Mouse (Mus musculus) midbrain, embryonic 10.5 days (tissue): ENCODE data around the gene Dnmbp. TPM values are rescaled to one million over a fixed set of nuclear protein-coding genes. Genes with fewer than 3 reads are reported as not detected.

ENCODE experiments used
- DNase-seq: peaks from one replicate; pipeline ENCODE4 v3.0.0-alpha.2; 2017; ENCODE audit warnings: low spot score
- H3K27ac ChIP-seq: fragments of 300-500 bp; sonication (generic); replicated peaks from 2 replicates; pipeline ENCODE4 v1.5.1; 2016; ENCODE audit warnings: mild to moderate bottlenecking
- H3K27me3 ChIP-seq: fragments of 300-500 bp; sonication (generic); 2 replicates; pipeline ENCODE4 v1.6.1; 2016; ENCODE audit warnings: low read depth, mild to moderate bottlenecking; ENCODE audit not compliant: poor library complexity, severe bottlenecking
- H3K36me3 ChIP-seq: fragments of 300-500 bp; sonication (generic); 2 replicates; pipeline ENCODE4 v1.6.1; 2016; ENCODE audit warnings: mild to moderate bottlenecking, moderate library complexity
- H3K4me1 ChIP-seq: fragments of 300-500 bp; sonication (generic); 2 replicates; pipeline ENCODE4 v1.6.1; 2016
- H3K4me3 ChIP-seq: fragments of 300-500 bp; sonication (generic); 2 replicates; pipeline ENCODE4 v1.5.1; 2016; ENCODE audit warnings: mild to moderate bottlenecking, moderate library complexity
- H3K9me3 ChIP-seq: fragments of 300-500 bp; sonication (generic); replicated peaks from 2 replicates; pipeline ENCODE4 v1.6.1; 2016; ENCODE audit warnings: mild to moderate bottlenecking
- WGBS: fragments of 180-500 bp; shearing (Covaris S2); methylation state at CpG from one replicate; pipeline ENCODE4 v1.1.7; 2016; 5-methylcytosine and 5-hydroxymethylcytosine counted together
- polyA plus RNA-seq: library from polyadenylated mRNA; unstranded; fragments of >200 nt; fragmentation: Nextera tagmentation; extraction: Ambion mirVana; gene quantifications from 2 replicates; pipeline ENCODE4 v1.2.1, GENCODE M21; 2016

Gene Dnmbp
- polyA plus RNA-seq, 1 experiment from 2014 or later, result 17.0 TPM

DNA sequence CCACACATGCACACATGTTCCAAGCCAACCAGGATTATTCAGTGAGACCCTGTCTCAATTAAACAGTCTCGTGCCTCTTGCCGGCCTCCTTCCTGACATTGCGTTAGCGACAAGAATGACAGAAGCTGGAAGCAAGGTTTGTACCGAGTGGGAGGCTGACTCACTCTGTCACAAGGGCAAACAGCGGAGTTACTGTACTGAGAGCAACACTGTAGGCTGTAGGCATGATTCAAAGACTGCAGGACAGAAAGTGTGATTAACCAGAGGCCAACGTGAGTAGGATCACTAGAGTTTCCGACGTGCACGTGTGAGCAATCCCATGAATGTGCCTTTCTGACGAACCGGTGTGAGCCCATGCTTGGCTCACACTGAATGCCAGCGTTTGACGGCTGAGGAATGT lies 43.5 kb downstream of the Dnmbp start:
- DNase-seq, result no peak
- WGBS, result 94% methylated on average over 14 of the region's 14 CpGs
- H3K9me3 ChIP-seq, result no peaks in the 10 kb centered on the region
- no peaks in the 10 kb centered on the region for H3K27me3 ChIP-seq
- no peak overlapping the region for H3K4me3 ChIP-seq
- H3K27ac ChIP-seq, result no peak overlapping the region
- H3K36me3 ChIP-seq, result peaks cover 8% of the 10 kb centered on the region; the same call in 1 of the 2 replicates
- peaks cover 10% of the 10 kb centered on the region for H3K4me1 ChIP-seq

GRCm38 (mm10) chr19:43895951-43896350 lies 44.0 kb downstream of the Dnmbp start:
- no peak overlapping the region for H3K27ac ChIP-seq
- WGBS, result 92% methylated on average over 5 of the region's 5 CpGs
- H3K9me3 ChIP-seq, result no peaks in the 10 kb centered on the region
- H3K4me1 ChIP-seq, result peaks cover 10% of the 10 kb centered on the region
- no peak for DNase-seq
- H3K36me3 ChIP-seq, result 0 out of 2 replicates have a peak, but pooled peaks cover 3% of the 10 kb centered on the region
- H3K27me3 ChIP-seq, result no peaks in the 10 kb centered on the region
- H3K4me3 ChIP-seq, result no peak overlapping the region

DNA sequence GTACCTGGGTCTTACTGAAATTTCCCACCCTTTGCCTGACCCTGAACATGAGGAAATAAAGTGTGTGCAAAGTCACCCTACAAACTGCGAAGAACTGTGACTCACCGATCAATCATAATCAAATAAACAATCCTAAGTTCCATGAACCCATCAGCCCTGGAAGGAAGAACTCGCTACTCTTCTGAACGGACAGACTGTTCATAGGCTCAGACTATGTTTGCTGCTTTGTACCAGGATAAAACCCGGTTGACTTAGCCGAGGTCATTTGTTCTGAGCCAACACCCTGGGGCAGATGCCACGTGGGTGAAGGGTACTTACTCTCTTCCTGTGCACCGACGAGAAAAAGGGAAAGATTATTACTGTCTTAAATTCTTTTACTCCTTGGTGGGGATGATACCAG lies 45.2 kb downstream of the Dnmbp start:
- peaks cover 10% of the 10 kb centered on the region for H3K4me1 ChIP-seq
- no peak for DNase-seq
- H3K9me3 ChIP-seq, result no peaks in the 10 kb centered on the region
- WGBS, result 83% methylated on average over 9 of the region's 9 CpGs
- no peak overlapping the region for H3K27ac ChIP-seq
- H3K36me3 ChIP-seq, result 0 out of 2 replicates have a peak, but pooled peaks cover under 1% of the 10 kb centered on the region
- H3K27me3 ChIP-seq, result no peaks in the 10 kb centered on the region
- no peak overlapping the region for H3K4me3 ChIP-seq

GRCm38 (mm10) chr19:43894070-43894469 lies 45.9 kb downstream of the Dnmbp start:
- WGBS, result 5% methylated on average over 7 of the region's 7 CpGs
- DNase-seq, result no peak
- H3K27me3 ChIP-seq, result no peaks in the 10 kb centered on the region
- no peak overlapping the region for H3K27ac ChIP-seq
- H3K36me3 ChIP-seq, result no peaks in the 10 kb centered on the region
- no peak overlapping the region for H3K4me3 ChIP-seq
- no peaks in the 10 kb centered on the region for H3K9me3 ChIP-seq
- peaks cover 10% of the 10 kb centered on the region for H3K4me1 ChIP-seq

DNA sequence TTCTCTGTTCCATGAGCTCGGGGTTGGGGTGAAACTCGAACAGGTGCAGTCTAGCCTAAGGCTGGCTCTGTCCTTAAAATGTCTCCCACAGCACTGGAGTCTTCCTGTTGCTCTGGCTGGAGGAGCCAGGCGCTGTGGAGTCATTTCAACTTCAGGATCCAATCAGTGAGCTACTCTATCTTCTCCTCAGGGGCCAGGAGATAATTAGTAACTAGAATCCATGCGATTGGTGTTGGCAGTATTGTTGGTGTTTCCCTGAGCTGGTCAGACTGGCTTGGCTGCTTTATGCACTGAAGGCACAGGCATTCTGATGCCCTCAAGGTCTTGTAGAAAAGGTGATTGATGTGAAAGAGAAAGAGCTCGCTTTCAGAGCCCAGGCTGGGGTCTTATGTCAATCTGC lies 49.5 kb downstream of the Dnmbp start:
- no peaks in the 10 kb centered on the region for H3K36me3 ChIP-seq
- 73% methylated on average over 5 of the region's 5 CpGs for WGBS
- no peak overlapping the region for H3K27ac ChIP-seq
- no peaks in the 10 kb centered on the region for H3K9me3 ChIP-seq
- H3K27me3 ChIP-seq, result no peaks in the 10 kb centered on the region
- no peak for DNase-seq
- no peak overlapping the region for H3K4me3 ChIP-seq
- H3K4me1 ChIP-seq, result peaks cover 10% of the 10 kb centered on the region

DNA sequence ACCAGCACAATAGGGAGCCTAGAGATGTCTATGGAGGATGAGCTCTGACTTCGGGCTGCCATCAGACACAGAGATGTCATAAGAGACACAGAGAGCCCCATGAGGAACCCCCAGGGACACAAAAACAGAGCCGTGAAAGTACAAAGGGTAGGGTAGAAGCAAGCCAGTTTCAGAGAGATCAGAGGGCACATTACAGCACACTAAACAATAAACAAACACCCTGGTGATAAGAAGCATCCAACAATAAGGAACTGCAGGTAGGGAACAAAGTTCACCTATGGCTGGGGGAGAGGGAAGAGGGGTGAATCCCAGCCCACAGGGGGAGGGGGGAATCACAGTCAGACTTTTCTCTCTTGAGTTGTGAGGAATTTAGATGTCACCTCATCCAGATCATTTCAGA lies 52.3 kb downstream of the Dnmbp start:
- Histone ChIP-seq H3K4me1 (peaks cover 21% of the 10 kb centered on the region), H3K27ac (no peak overlapping the region), H3K36me3 (no peaks in the 10 kb centered on the region), H3K27me3 (no peaks in the 10 kb centered on the region), H3K9me3 (no peaks in the 10 kb centered on the region), H3K4me3 (no peak overlapping the region)
- DNase-seq, result no peak
- WGBS, result 81% methylated on average over 2 of the region's 2 CpGs

DNA sequence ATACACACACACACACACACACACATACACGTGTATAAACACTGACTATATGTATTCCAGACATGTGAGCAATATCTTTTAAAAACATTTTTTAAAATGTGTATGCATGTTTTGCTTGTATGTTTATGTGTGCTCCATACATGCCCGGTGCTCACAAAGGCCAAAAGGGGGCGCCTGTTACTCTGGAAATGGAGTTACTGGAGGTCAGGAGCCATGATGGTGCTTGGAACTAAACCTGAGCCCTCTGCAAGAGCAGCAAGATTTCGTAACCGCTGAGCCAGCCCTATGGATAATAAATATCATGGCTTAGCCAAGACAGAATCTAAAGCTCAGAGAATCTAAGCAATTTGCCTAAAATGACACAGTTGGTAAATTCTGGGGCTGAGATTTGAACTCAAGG lies 52.7 kb downstream of the Dnmbp start:
- Histone ChIP-seq H3K4me3 (no peak overlapping the region), H3K27ac (no peak overlapping the region), H3K9me3 (no peaks in the 10 kb centered on the region), H3K36me3 (no peaks in the 10 kb centered on the region), H3K4me1 (peaks cover 24% of the 10 kb centered on the region), H3K27me3 (no peaks in the 10 kb centered on the region)
- 79% methylated on average over 5 of the region's 5 CpGs for WGBS
- DNase-seq, result no peak

- no peak for DNase-seq
- Histone ChIP-seq H3K4me3 (no peak overlapping the region), H3K36me3 (no peaks in the 10 kb centered on the region), H3K27ac (no peak overlapping the region), H3K9me3 (peaks cover 2% of the 10 kb centered on the region; the same call in 1 of the 2 replicates), H3K4me1 (peaks cover 24% of the 10 kb centered on the region), H3K27me3 (no peaks in the 10 kb centered on the region)
- WGBS, result 82% methylated on average over 12 of the region's 12 CpGs
These were observed 53.5 kb downstream of the Dnmbp start for GRCm38 (mm10) chr19:43886371-43887099.

GRCm38 (mm10) chr19:43884668-43885498 lies 55.1 kb downstream of the Dnmbp start:
- Histone ChIP-seq H3K36me3 (no peaks in the 10 kb centered on the region), H3K27me3 (no peaks in the 10 kb centered on the region), H3K9me3 (peaks cover 3% of the 10 kb centered on the region; the same call in 1 of the 2 replicates), H3K4me3 (no peak overlapping the region), H3K27ac (no peak overlapping the region), H3K4me1 (peaks cover 34% of the 10 kb centered on the region)
- DNase-seq, result no peak
- WGBS, result 77% methylated on average over 13 of the region's 13 CpGs

GRCm38 (mm10) chr19:43882895-43883573 lies 57.0 kb downstream of the Dnmbp start:
- Histone ChIP-seq H3K27ac (peak overlapping the region; percentile 86), H3K27me3 (no peaks in the 10 kb centered on the region), H3K4me1 (peaks cover 49% of the 10 kb centered on the region), H3K4me3 (peak overlapping the region; percentile 42), H3K9me3 (peaks cover 3% of the 10 kb centered on the region; the same call in 1 of the 2 replicates), H3K36me3 (no peaks in the 10 kb centered on the region)
- peak; percentile 73 for DNase-seq
- WGBS, result 31% methylated on average over 18 of the region's 18 CpGs

GRCm38 (mm10) chr19:43881615-43882014 lies 58.4 kb downstream of the Dnmbp start:
- peaks cover 3% of the 10 kb centered on the region; the same call in 1 of the 2 replicates for H3K9me3 ChIP-seq
- WGBS, result 87% methylated on average over 7 of the region's 7 CpGs
- no peak for DNase-seq
- no peak overlapping the region for H3K27ac ChIP-seq
- no peak overlapping the region for H3K4me3 ChIP-seq
- no peaks in the 10 kb centered on the region for H3K36me3 ChIP-seq
- H3K27me3 ChIP-seq, result no peaks in the 10 kb centered on the region
- H3K4me1 ChIP-seq, result peaks cover 63% of the 10 kb centered on the region

GRCm38 (mm10) chr19:43880420-43880819 lies 59.6 kb downstream of the Dnmbp start:
- WGBS, result 17% methylated on average over 3 of the region's 3 CpGs
- peaks cover 75% of the 10 kb centered on the region for H3K4me1 ChIP-seq
- no peak for DNase-seq

More at GRCm38 (mm10) chr19:43880420-43880819, 59.6 kb downstream of the Dnmbp start:
- peaks cover 3% of the 10 kb centered on the region; the same call in 1 of the 2 replicates for H3K9me3 ChIP-seq
- H3K27ac ChIP-seq, result peak overlapping the region; percentile 97; the same call in 1 of the 2 replicates
- H3K4me3 ChIP-seq, result no peak overlapping the region
- H3K36me3 ChIP-seq, result no peaks in the 10 kb centered on the region
- no peaks in the 10 kb centered on the region for H3K27me3 ChIP-seq
